Mouse (Mus musculus) brown adipose tissue, adult 24 weeks (tissue): Measurements from ENCODE around the gene Krtap4-8. TPM values are rescaled to one million over a fixed set of nuclear protein-coding genes. Genes with fewer than 3 reads are reported as not detected.

Experiments used
- polyA plus RNA-seq: library from polyadenylated mRNA; stranded (reverse); fragments of >200 nt; gene quantifications from 2 replicates; pipeline ENCODE4 v1.2.4, GENCODE M21; 2012; ENCODE audit not compliant: missing spikeins, insufficient read depth, insufficient read length

Krtap4-8 gene
- polyA plus RNA-seq, 1 experiment: not detected

Other genes starting within 250 kb of the Krtap4-8 start
- not detected in 2 replicates for gene Krt40, start 237.5 kb downstream of the Krtap4-8 start, polyA plus RNA-seq
- not detected in 2 replicates for gene Krtap3-3, start 229.8 kb downstream of the Krtap4-8 start, polyA plus RNA-seq
- gene Krtap3-2, start 223.9 kb downstream of the Krtap4-8 start, polyA plus RNA-seq: not detected in 2 replicates
- gene Gm11939, start 221.2 kb downstream of the Krtap4-8 start, polyA plus RNA-seq: not detected in 2 replicates
- not detected in 2 replicates for gene Krtap3-1, start 214.1 kb downstream of the Krtap4-8 start, polyA plus RNA-seq
- not detected in 2 replicates for gene Krtap1-5, start 199.7 kb downstream of the Krtap4-8 start, polyA plus RNA-seq
- not detected in 2 replicates for gene Krtap1-4, start 197.1 kb downstream of the Krtap4-8 start, polyA plus RNA-seq
- not detected in 2 replicates for gene Krtap1-3, start 189.4 kb downstream of the Krtap4-8 start, polyA plus RNA-seq
- not detected in 2 replicates for gene Krtap9-3, start 182.6 kb downstream of the Krtap4-8 start, polyA plus RNA-seq
- not detected in 2 replicates for gene Gm11938, start 177.4 kb downstream of the Krtap4-8 start, polyA plus RNA-seq
- gene Gm11937, start 170.5 kb downstream of the Krtap4-8 start, polyA plus RNA-seq: not detected in 2 replicates
- not detected in 2 replicates for gene Krtap2-4, start 165.9 kb downstream of the Krtap4-8 start, polyA plus RNA-seq
- gene Gm11562, start 160.3 kb downstream of the Krtap4-8 start, polyA plus RNA-seq: not detected in 2 replicates
- gene Krtap4-1, start 152.5 kb downstream of the Krtap4-8 start, polyA plus RNA-seq: not detected in 2 replicates
- gene Krtap4-2, start 145.6 kb downstream of the Krtap4-8 start, polyA plus RNA-seq: not detected in 2 replicates
- gene Krtap4-7, start 136.6 kb downstream of the Krtap4-8 start, polyA plus RNA-seq: not detected in 2 replicates
- not detected in 2 replicates for gene Gm11555, start 130.5 kb downstream of the Krtap4-8 start, polyA plus RNA-seq
- not detected in 2 replicates for gene Gm11563, start 121.7 kb downstream of the Krtap4-8 start, polyA plus RNA-seq
- gene Krtap4-6, start 114.7 kb downstream of the Krtap4-8 start, polyA plus RNA-seq: not detected in 2 replicates
- not detected in 2 replicates for gene Gm14190, start 90.0 kb downstream of the Krtap4-8 start, polyA plus RNA-seq
- gene Gm14180, start 46.4 kb downstream of the Krtap4-8 start, polyA plus RNA-seq: not detected in 2 replicates
- not detected in 2 replicates for gene Gm11595, start 7.8 kb downstream of the Krtap4-8 start, polyA plus RNA-seq
- gene Krtap4-9, start 4.5 kb upstream of the Krtap4-8 start, polyA plus RNA-seq: not detected in 2 replicates
- not detected in 2 replicates for gene Gm11596, start 12.8 kb upstream of the Krtap4-8 start, polyA plus RNA-seq
- gene Gm11569, start 18.2 kb upstream of the Krtap4-8 start, polyA plus RNA-seq: not detected in 2 replicates
- gene Gm11554, start 23.7 kb upstream of the Krtap4-8 start, polyA plus RNA-seq: not detected in 2 replicates
- not detected in 2 replicates for gene Krtap4-13, start 29.2 kb upstream of the Krtap4-8 start, polyA plus RNA-seq
- not detected in 2 replicates for gene Gm11564, start 35.0 kb upstream of the Krtap4-8 start, polyA plus RNA-seq
- gene 2300003K06Rik, start 57.4 kb upstream of the Krtap4-8 start, polyA plus RNA-seq: not detected in 2 replicates
- not detected in 2 replicates for gene Krtap4-16, start 70.9 kb upstream of the Krtap4-8 start, polyA plus RNA-seq
- not detected in 2 replicates for gene Gm11568, start 77.2 kb upstream of the Krtap4-8 start, polyA plus RNA-seq
- gene Gm11559, start 83.8 kb upstream of the Krtap4-8 start, polyA plus RNA-seq: not detected in 2 replicates
- not detected in 2 replicates for gene Krtap9-1, start 92.7 kb upstream of the Krtap4-8 start, polyA plus RNA-seq
- gene Gm11567, start 98.5 kb upstream of the Krtap4-8 start, polyA plus RNA-seq: not detected in 2 replicates
- gene Krtap31-1, start 127.2 kb upstream of the Krtap4-8 start, polyA plus RNA-seq: not detected in 2 replicates
- not detected in 2 replicates for gene Gm11565, start 134.0 kb upstream of the Krtap4-8 start, polyA plus RNA-seq
- gene Krtap31-2, start 155.6 kb upstream of the Krtap4-8 start, polyA plus RNA-seq: not detected in 2 replicates
- not detected in 2 replicates for gene Krtap9-5, start 167.8 kb upstream of the Krtap4-8 start, polyA plus RNA-seq
- gene Krtap29-1, start 198.3 kb upstream of the Krtap4-8 start, polyA plus RNA-seq: not detected in 2 replicates
- not detected in 2 replicates for gene Krtap16-1, start 205.9 kb upstream of the Krtap4-8 start, polyA plus RNA-seq
- not detected in 2 replicates for gene Krtap17-1, start 213.3 kb upstream of the Krtap4-8 start, polyA plus RNA-seq
- gene Krt33a, start 235.5 kb upstream of the Krtap4-8 start, polyA plus RNA-seq: not detected in 2 replicates
- not detected in 2 replicates for gene Krt33b, start 249.2 kb upstream of the Krtap4-8 start, polyA plus RNA-seq